Mouse (Mus musculus): Measurements from ENCODE around the gene Atf4.

The Atf4 gene

DNA sequence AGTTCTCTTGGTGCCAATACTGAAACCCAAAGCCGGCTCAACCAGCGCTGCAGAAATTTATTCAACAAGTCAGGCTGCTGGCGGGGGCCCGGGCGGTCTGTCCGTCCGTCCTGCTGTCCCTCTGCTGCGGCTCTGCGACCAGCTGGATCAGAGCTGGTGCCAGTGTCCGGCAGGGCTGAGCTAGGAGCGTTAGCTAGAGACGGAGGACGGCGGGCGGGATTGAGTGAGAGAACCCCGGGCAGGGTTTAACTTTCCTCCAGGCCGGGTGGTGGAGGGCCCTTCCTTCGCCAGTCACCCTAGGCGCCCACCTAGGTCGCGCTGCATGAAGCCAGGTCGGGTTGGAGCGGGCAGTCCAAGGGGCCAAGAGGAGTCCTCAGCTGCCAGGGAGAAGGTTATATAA lies 33.1 kb downstream of the Atf4 start:
- no peak for DNase-seq

DNA sequence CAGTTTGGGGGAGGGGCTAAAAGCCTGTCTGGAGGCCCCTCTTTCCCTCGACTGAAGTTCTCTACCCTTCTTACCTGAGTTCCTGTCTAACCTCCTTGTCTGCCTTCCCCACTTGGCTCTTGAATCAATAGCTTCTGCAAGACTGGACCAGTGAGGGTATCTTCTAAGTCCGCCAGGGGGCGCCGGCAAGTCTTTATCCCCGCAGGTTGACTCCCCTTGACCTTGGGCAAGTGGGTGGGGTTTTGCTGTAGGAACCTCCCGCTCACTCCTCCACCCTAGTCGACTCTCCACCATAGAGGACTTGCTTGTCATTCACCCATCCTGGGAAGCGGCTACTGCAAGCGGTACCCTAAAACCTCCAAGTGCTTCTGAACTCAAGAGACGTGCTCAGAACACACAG lies 34.5 kb downstream of the Atf4 start:
- peak; percentile 84 for DNase-seq

DNA sequence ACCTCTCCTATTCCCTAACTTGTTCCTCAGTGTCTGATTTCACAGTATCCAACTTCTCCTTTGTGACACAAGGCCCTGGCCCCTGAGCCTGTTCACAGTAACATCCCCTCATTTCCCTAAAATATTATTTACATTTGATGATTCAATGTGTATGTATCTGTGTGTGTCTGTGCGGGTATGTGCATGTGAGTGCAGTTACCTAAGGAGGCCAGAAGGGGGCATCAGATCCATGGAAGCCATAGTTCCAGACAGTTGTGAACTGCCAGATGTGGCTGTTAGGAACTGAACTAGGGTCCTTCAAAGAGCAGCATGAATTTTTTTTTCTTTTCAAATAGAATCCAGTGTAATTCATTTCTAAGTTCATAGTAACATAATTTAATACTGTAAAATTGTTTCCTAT lies 42.2 kb downstream of the Atf4 start:
- no peak for DNase-seq

DNA sequence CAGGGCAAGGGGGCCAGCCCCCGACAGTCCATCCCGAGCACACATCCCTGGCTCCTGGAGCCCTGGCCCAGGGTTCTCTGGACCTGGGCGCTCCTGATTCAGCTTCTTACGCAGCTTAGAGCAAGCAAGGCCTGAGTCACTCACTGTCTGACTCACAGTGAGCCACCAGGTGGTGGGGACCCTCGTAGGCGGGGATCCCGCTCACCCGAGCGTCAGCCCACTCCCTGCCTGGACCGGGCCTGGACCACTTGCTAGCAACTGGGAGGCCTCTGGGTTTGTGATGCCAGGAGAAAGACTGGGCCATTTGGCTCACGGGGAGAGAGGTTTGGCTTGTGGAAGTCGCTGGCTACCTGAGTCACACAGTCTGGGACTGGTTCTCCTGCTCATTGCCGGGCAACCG lies 48.8 kb downstream of the Atf4 start:
- DNase-seq, result no peak

DNA sequence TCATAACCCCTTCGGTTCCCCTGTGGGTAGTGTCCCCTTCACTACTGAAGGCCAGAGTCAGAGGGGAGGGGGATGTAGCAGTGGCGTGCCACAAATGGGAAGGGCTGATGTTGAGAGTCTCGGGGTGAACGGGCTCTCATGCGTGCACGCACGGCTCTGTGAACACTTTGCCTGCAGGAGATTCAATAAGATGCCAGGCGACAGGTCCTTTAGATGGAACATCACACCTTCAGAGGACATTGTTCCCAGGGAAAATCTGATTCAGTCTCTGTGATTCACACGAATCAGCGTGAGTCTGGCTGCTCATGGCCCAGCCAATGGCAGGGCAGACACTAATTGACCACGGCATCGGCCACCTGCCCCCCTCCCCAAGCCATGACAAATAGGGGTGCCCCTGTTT lies 49.2 kb downstream of the Atf4 start:
- peak; percentile 53 for DNase-seq

DNA sequence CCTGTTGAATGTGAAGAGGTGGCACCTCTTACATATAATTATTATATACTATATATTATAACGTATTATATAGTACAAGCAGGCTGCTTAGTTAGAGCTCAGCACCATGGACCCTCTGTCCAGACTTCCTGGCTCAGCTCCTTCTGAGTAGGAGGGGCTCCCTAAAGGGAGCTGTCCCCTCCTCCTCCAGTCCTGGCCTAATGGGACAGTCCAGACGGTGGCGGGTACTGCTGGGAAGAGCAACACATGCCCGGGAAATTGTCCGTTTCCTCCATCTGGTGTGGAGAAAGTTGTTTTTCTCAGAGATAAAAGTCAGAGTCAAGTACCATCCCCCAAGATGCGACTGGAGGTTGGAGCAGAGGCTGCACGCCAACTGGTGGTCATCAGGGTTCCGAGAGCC lies 51.2 kb downstream of the Atf4 start:
- DNase-seq, result no peak
